Mouse (Mus musculus): ENCODE measurements at regions not wholly inside any gene's neighbourhood (a gene's known extent, or its start where the extent isn't known, plus 50 kb on each side); places are given as distances from the start of the nearest gene placed in this dataset.

GRCm38 (mm10) chr1:92286013-92286965, 90.8 kb upstream of the Hdac4 start:
- DNase-seq (ENCODE audit: low read depth, low spot score): no peak

DNA sequence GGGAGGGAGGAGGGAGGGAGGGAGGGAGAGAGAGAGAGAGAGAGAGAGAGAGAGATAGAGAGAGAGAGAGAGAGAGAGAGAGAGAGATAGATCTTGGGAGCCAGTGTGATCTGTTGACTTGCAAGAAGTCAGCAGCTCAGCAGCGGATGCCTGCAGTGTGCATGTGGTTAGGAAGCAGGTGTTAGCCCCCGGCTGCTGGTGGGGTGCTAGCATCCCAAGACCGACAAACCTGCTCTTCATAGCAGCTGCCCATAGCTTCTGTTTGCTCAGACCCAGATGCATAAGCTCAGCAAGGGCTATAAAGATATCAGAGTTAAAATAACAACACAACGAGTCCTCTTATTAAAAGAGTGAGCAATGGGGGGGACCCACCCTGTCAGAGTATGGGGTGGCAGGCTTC, 88.7 kb upstream of the Hdac4 start:
- no peak for DNase-seq (ENCODE audit: low read depth, low spot score)

- no peak for DNase-seq (ENCODE audit: low read depth, low spot score)
Observed at GRCm38 (mm10) chr1:92277199-92277747, 81.8 kb upstream of the Hdac4 start.

DNA sequence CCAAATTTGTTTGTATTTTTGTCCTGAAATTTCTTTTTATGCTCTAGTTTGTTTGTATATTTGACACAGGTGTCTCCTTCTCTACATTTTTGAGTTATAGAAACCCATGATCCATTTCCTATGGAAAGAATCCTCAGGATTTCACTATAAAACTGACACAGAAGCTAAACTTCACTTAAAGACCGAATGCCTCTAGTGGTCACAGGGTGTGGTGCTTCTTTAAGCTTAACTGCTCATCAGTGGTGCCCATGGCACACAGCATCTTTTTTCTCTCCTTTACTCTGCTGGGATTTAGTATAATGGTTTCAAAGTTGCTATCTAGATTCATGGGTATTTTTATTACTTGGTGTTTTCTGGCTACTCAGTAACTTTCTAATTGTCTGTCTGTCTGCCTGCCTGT, 79.9 kb upstream of the Hdac4 start:
- no peak for DNase-seq (ENCODE audit: low read depth, low spot score)

- no peak for DNase-seq (ENCODE audit: low read depth, low spot score)
Observed at GRCm38 (mm10) chr1:92273760-92274159, 78.3 kb upstream of the Hdac4 start.

- DNase-seq (ENCODE audit: low read depth, low spot score): no peak
Observed at GRCm38 (mm10) chr1:92271676-92272291, 76.3 kb upstream of the Hdac4 start.

GRCm38 (mm10) chr1:92270486-92271058, 75.1 kb upstream of the Hdac4 start:
- DNase-seq (ENCODE audit: low read depth, low spot score): no peak

GRCm38 (mm10) chr1:92269464-92269863, 74.0 kb upstream of the Hdac4 start:
- peak; percentile 75 for DNase-seq (ENCODE audit: low read depth, low spot score)

- peak; percentile 89 for DNase-seq (ENCODE audit: low read depth, low spot score)
Observed at GRCm38 (mm10) chr1:92264941-92265340, 69.4 kb upstream of the Hdac4 start.

- no peak for DNase-seq (ENCODE audit: low read depth, low spot score)
Observed at GRCm38 (mm10) chr1:92259715-92260392, 64.4 kb upstream of the Hdac4 start.

DNA sequence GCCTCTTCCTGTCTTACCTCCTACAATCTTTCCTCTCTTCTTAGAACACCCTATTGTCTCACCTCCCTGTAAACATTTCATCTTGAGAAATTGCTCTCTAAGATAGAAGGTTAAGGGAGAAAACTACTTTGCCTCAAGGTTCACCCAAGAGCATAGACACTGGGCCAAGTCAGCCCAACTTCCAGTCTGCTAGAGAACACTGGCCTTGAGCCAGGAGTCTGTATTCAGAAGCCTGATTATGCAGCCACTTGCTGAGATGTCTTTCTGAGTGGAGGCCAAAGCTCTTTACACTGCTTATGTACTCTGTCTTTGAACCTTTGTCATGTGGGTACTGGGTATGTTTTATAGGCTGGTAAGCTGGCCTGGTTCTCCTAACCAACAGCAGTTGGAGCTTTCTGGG, 62.5 kb upstream of the Hdac4 start:
- no peak for DNase-seq (ENCODE audit: low read depth, low spot score)

DNA sequence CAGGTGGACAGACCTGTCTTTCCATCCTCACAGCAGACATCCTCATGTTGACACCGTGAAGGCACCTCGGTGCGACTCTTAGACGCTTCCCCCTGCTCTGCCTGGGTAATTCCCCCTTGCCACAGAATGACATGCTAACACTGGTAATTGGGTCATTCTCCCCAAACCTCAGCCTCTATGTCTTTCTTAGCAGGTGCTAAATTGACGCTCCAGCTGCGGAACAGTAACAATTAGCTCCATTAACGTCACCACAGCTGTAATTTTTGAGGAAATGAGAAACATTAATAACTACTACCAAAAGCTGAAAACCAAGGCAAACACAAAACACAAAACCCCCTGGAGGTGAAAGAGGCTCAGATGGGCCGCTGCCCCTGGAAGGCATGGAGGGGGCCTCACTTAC, 57.6 kb upstream of the Hdac4 start:
- DNase-seq (ENCODE audit: low read depth, low spot score): peak; percentile 37

GRCm38 (mm10) chr1:92250594-92251463, 55.3 kb upstream of the Hdac4 start:
- peak; percentile 44 for DNase-seq (ENCODE audit: low read depth, low spot score)

All from brain, adult 2 months (tissue).